Mouse (Mus musculus): ENCODE measurements around the gene Tmigd3. TPM values are rescaled to one million over a fixed set of nuclear protein-coding genes. Genes with fewer than 3 reads are reported as not detected.
A peak's percentile ranks its signal among the peaks of the same experiment; 100 is the strongest.

Tmigd3 gene
- total RNA-seq, 2 experiments from 2014 or later = 0.37 to 1.1 TPM

GRCm38 (mm10) chr3:105880419-105880818, 9.7 kb downstream of the Tmigd3 start:
- no peak for TF ChIP-seq CTCF (conservative IDR thresholded peaks at IDR 0.05)
- H3K27ac ChIP-seq = no peak overlapping the region
- no peak for DNase-seq (ENCODE audit: low spot score in 2 of 2)
- no peak overlapping the region for H3K4me3 ChIP-seq

- Histone ChIP-seq H3K27ac (no peak overlapping the region), H3K4me3 (no peak overlapping the region)
- no peak for DNase-seq (ENCODE audit: low spot score in 2 of 2)
- TF ChIP-seq CTCF (conservative IDR thresholded peaks at IDR 0.05) = no peak
Measured at GRCm38 (mm10) chr3:105882105-105882504, 11.4 kb downstream of the Tmigd3 start.

GRCm38 (mm10) chr3:105883111-105883510, 12.4 kb downstream of the Tmigd3 start:
- no peak for DNase-seq (ENCODE audit: low spot score in 2 of 2)
- Histone ChIP-seq H3K4me3 (no peak overlapping the region), H3K27ac (no peak overlapping the region)
- no peak for TF ChIP-seq CTCF (conservative IDR thresholded peaks at IDR 0.05)

- no peak for TF ChIP-seq CTCF (conservative IDR thresholded peaks at IDR 0.05)
- DNase-seq (ENCODE audit: low spot score in 2 of 2) = no peak
- Histone ChIP-seq H3K4me3 (no peak overlapping the region), H3K27ac (no peak overlapping the region)
Measured at GRCm38 (mm10) chr3:105888961-105889360, 18.3 kb downstream of the Tmigd3 start.

GRCm38 (mm10) chr3:105890220-105890619, 19.5 kb downstream of the Tmigd3 start:
- no peak for TF ChIP-seq CTCF (conservative IDR thresholded peaks at IDR 0.05)
- no peak for DNase-seq (ENCODE audit: low spot score in 2 of 2)
- no peak overlapping the region for H3K4me3 ChIP-seq
- H3K27ac ChIP-seq = peak overlapping the region; percentile 51; the same call in 1 of the 2 replicates

GRCm38 (mm10) chr3:105891141-105891540, 20.4 kb downstream of the Tmigd3 start:
- no peak for DNase-seq (ENCODE audit: low spot score in 2 of 2)
- Histone ChIP-seq H3K4me3 (no peak overlapping the region), H3K27ac (peak overlapping the region; percentile 77; the same call in 1 of the 2 replicates)
- TF ChIP-seq CTCF (conservative IDR thresholded peaks at IDR 0.05) = no peak

GRCm38 (mm10) chr3:105891760-105892571, 21.3 kb downstream of the Tmigd3 start:
- H3K27ac ChIP-seq = peak overlapping the region; percentile 77
- no peak for DNase-seq (ENCODE audit: low spot score in 2 of 2)
- TF ChIP-seq CTCF (conservative IDR thresholded peaks at IDR 0.05) = no peak
- H3K4me3 ChIP-seq = no peak overlapping the region

- H3K4me3 ChIP-seq = no peak overlapping the region
- no peak for TF ChIP-seq CTCF (conservative IDR thresholded peaks at IDR 0.05)
- peak overlapping the region; percentile 77; the same call in 1 of the 2 replicates for H3K27ac ChIP-seq
- DNase-seq (ENCODE audit: low spot score in 2 of 2) = no peak
Measured at GRCm38 (mm10) chr3:105892572-105893495, 22.1 kb downstream of the Tmigd3 start.

- no peak for TF ChIP-seq CTCF (conservative IDR thresholded peaks at IDR 0.05)
- DNase-seq (ENCODE audit: low spot score in 2 of 2) = no peak
Measured at GRCm38 (mm10) chr3:105893941-105894391, 23.3 kb downstream of the Tmigd3 start.

GRCm38 (mm10) chr3:105894601-105895592, 24.2 kb downstream of the Tmigd3 start:
- DNase-seq (ENCODE audit: low spot score in 2 of 2) = peak in 1 of 2 experiments; percentile 62
- H3K27ac ChIP-seq = peak overlapping the region; percentile 59
- H3K4me3 ChIP-seq = no peak overlapping the region
- TF ChIP-seq CTCF (conservative IDR thresholded peaks at IDR 0.05) = peak; percentile 73

More at GRCm38 (mm10) chr3:105893941-105894391, 23.3 kb downstream of the Tmigd3 start:
- peak overlapping the region; percentile 59 for H3K27ac ChIP-seq
- H3K4me3 ChIP-seq = no peak overlapping the region

GRCm38 (mm10) chr3:105896811-105897210, 26.1 kb downstream of the Tmigd3 start:
- no peak overlapping the region for H3K4me3 ChIP-seq
- no peak for TF ChIP-seq CTCF (conservative IDR thresholded peaks at IDR 0.05)
- no peak overlapping the region for H3K27ac ChIP-seq
- DNase-seq (ENCODE audit: low spot score in 2 of 2) = no peak

GRCm38 (mm10) chr3:105898325-105898724, 27.6 kb downstream of the Tmigd3 start:
- Histone ChIP-seq H3K27ac (no peak overlapping the region), H3K4me3 (no peak overlapping the region)
- DNase-seq (ENCODE audit: low spot score in 2 of 2) = no peak
- TF ChIP-seq CTCF (conservative IDR thresholded peaks at IDR 0.05) = no peak

Data from layer of hippocampus, adult 2 months (tissue).